In the genomic region with DNA sequence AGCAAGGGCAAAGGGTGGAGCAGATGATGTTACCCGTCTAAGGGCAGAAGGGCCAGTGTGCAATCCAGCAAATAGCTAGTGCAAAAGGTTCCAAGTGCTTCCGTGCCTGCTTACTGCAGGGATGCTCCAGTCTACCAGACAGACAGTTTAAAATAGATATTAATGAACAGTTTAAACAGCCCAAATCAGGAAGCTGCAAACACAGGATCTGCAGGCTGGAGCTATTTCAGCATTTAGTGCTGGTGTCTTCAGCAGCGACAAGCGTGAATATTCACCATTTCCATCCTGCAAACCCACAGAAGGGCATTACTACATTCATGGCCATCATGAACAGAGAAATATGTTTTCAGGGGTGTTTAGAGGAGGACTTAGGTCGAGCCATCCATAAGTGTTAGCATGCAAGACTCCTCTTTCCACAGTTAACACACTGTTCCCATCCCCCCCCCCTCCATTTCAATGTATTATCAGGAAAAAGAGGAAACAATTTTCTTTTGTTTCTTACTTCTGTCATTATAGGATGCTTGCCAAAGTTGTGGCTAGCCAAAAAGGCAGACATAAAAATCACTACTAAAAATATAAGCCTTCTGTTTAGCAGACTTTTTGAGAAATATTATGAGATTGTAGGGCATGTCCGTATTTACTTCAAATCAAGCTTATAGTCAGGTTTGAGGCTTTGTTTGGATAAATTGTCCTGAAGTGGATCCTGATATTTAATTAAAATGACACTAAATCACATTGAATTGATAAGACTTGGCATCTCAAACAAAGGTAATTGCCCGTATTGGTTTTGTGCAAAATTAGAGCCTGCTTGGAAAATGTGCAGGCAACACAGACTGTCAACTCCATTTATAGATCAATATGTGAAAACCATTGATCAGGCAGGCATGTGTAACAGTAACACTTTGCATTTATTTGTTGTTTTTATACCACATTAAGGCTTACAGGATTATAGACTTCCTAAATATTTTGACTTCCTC, we compare ENCODE assay signal across 19 mouse cellular contexts. TPM values are rescaled to one million over a fixed set of nuclear protein-coding genes. Genes with fewer than 3 reads are reported as not detected.
A peak's percentile ranks its signal among the peaks of the same experiment; 100 is the strongest.
DNase-seq lines count a peak whose midpoint lies in the region; ATAC-seq and TF ChIP-seq lines count a peak whose summit lies in the region.
"Had no signal": no experiment of that assay in that cellular context is flagged by ENCODE, and none has a peak within 500 bp of the region (broad histone marks: within the 10 kb centered on the region; RNA-seq: fewer than 3 reads in every experiment).

No protein-coding gene starts in this region.

- no peak overlapping the region for H3K27ac ChIP-seq in forebrain, embryonic 14.5 days (ENCODE audit: low read depth, low read length)
- H3K27ac ChIP-seq in forebrain, embryonic 12.5 days: no peak overlapping the region
- H3K27ac ChIP-seq in layer of hippocampus, adult 2 months: peak overlapping the region; percentile 29
- H3K27ac ChIP-seq in olfactory bulb, adult 2 months (ENCODE audit: insufficient read depth, low read depth, low read length): peak overlapping the region; percentile 98
- H3K27ac ChIP-seq: embryonic facial prominence, embryonic 15.5 days; heart, embryonic 15.5 days; hindbrain, embryonic 10.5 days; limb, embryonic 15.5 days; stomach, postnatal 0 days had no signal

- H3K4me3 ChIP-seq in forebrain, embryonic 14.5 days (ENCODE audit: low read depth, low read length): no peak overlapping the region
- no peak overlapping the region for H3K4me3 ChIP-seq in forebrain, embryonic 12.5 days (replicated peaks)
- no peak overlapping the region for H3K4me3 ChIP-seq in layer of hippocampus, adult 2 months
- H3K4me3 ChIP-seq in olfactory bulb, adult 2 months (ENCODE audit: insufficient read depth, low read depth, low read length): no peak overlapping the region
- H3K4me3 ChIP-seq: embryonic facial prominence, embryonic 15.5 days; heart, embryonic 15.5 days; hindbrain, embryonic 10.5 days; limb, embryonic 15.5 days had no signal

- 0 out of 2 replicates have a peak, but pooled peaks cover 2% of the 10 kb centered on the region for H3K4me1 ChIP-seq in forebrain, embryonic 14.5 days (ENCODE audit: control insufficient read depth, insufficient read depth, low read length)
- H3K4me1 ChIP-seq in forebrain, embryonic 12.5 days: peaks cover 5% of the 10 kb centered on the region; the same call in 1 of the 2 replicates
- H3K4me1 ChIP-seq in olfactory bulb, adult 2 months (ENCODE audit: control insufficient read depth, insufficient read depth, low read length): peaks cover 5% of the 10 kb centered on the region
- H3K4me1 ChIP-seq: embryonic facial prominence, embryonic 15.5 days; heart, embryonic 15.5 days; limb, embryonic 15.5 days had no signal

- no peaks in the 10 kb centered on the region for H3K9me3 ChIP-seq in forebrain, embryonic 14.5 days (replicated peaks; ENCODE audit: control insufficient read depth, low read length)
- no peaks in the 10 kb centered on the region for H3K9me3 ChIP-seq in forebrain, embryonic 12.5 days
- H3K9me3 ChIP-seq: embryonic facial prominence, embryonic 15.5 days; heart, embryonic 15.5 days; hindbrain, embryonic 10.5 days; limb, embryonic 15.5 days had no signal

- H3K36me3 ChIP-seq in forebrain, embryonic 14.5 days (ENCODE audit: control insufficient read depth, insufficient read depth, low read length): no peaks in the 10 kb centered on the region
- no peaks in the 10 kb centered on the region for H3K36me3 ChIP-seq in forebrain, embryonic 12.5 days (replicated peaks)
- H3K36me3 ChIP-seq: embryonic facial prominence, embryonic 15.5 days; heart, embryonic 15.5 days; hindbrain, embryonic 10.5 days; limb, embryonic 15.5 days had no signal

- H3K9ac ChIP-seq in forebrain, embryonic 14.5 days (ENCODE audit: low read length): no peak overlapping the region
- H3K9ac ChIP-seq in forebrain, embryonic 12.5 days: no peak overlapping the region
- H3K9ac ChIP-seq: embryonic facial prominence, embryonic 15.5 days; heart, embryonic 15.5 days; limb, embryonic 15.5 days; liver, postnatal 0 days had no signal

- TF ChIP-seq CTCF in layer of hippocampus, adult 2 months (conservative IDR thresholded peaks at IDR 0.05): no peak
- no peak for TF ChIP-seq CTCF in brain, embryonic 14.5 days (IDR thresholded peaks at IDR 0.05; ENCODE audit: borderline replicate concordance, extremely low read depth, insufficient read depth, insufficient read length)
- no peak for TF ChIP-seq CTCF in olfactory bulb, adult 2 months (IDR thresholded peaks at IDR 0.05; ENCODE audit: insufficient read depth, low read depth, low read length)

- peaks cover 20% of the 10 kb centered on the region for H3K27me3 ChIP-seq in forebrain, embryonic 14.5 days (replicated peaks; ENCODE audit: control insufficient read depth, insufficient read depth, low read length)
- H3K27me3 ChIP-seq in forebrain, embryonic 12.5 days: peaks cover 59% of the 10 kb centered on the region
- H3K27me3 ChIP-seq: embryonic facial prominence, embryonic 15.5 days; heart, embryonic 15.5 days had no signal

- DNase-seq in forebrain, embryonic 14.5 days (ENCODE audit: low spot score): peak; percentile 13
- DNase-seq in layer of hippocampus, adult 2 months (ENCODE audit: low spot score in 2 of 2): no peak
- DNase-seq in layer of hippocampus, postnatal 25 days (ENCODE audit: extremely low spot score in 1 of 2, low spot score in 1 of 2): no peak
- DNase-seq in brain, embryonic 14.5 days (ENCODE audit: low read depth): peak; percentile 31
- DNase-seq in urinary bladder, postnatal 36 days (ENCODE audit: low spot score in 2 of 2): no peak
- DNase-seq: adrenal gland, adult 8-10 months; cerebellum, adult 8-10 months; embryo, embryonic 11 days; kidney, adult 18-20 months; kidney, postnatal 10 days; liver, postnatal 0 days had no signal

- no peak for TF ChIP-seq POLR2A in brain, embryonic 14.5 days (IDR thresholded peaks at IDR 0.05; ENCODE audit: borderline replicate concordance, extremely low read depth, insufficient read depth, insufficient read length, poor library complexity, severe bottlenecking)
- TF ChIP-seq POLR2A in olfactory bulb, adult 2 months (IDR thresholded peaks at IDR 0.05; ENCODE audit: insufficient read depth, low read depth, low read length): no peak

- 72% methylated on average over 7 of the region's 7 CpGs for WGBS in forebrain, embryonic 14.5 days
- 77% methylated on average over 7 of the region's 7 CpGs for WGBS in forebrain, embryonic 12.5 days
- WGBS in olfactory bulb, adult 2 months: 27% methylated on average over 7 of the region's 7 CpGs

- no peak overlapping the region for H3K4me2 ChIP-seq in forebrain, embryonic 14.5 days (ENCODE audit: low read length)
- H3K4me2 ChIP-seq in forebrain, embryonic 12.5 days: no peak overlapping the region
- H3K4me2 ChIP-seq: embryonic facial prominence, embryonic 15.5 days; heart, embryonic 15.5 days; limb, embryonic 15.5 days had no signal

- ATAC-seq in forebrain, embryonic 14.5 days: no peak
- no peak for ATAC-seq in forebrain, embryonic 12.5 days (ENCODE audit: low FRiP score)
- no peak for ATAC-seq in cerebellum, adult (ENCODE audit: insufficient number of reproducible peaks, low FRiP score, low TSS enrichment)
- ATAC-seq: liver, postnatal 0 days had no signal

RNA-seq across cellular contexts. Expression of a gene that starts 35.4 kb away (rescaled TPM):
- polyA plus RNA-seq in forebrain, embryonic 14.5 days (2014; fragmentation: Nextera tagmentation; extraction: Ambion mirVana): 1.0 and 1.1 TPM in 2 replicates
- 0.23 and 0.38 TPM in 2 replicates for polyA plus RNA-seq in forebrain, embryonic 12.5 days (2016; fragmentation: Nextera tagmentation; extraction: Ambion mirVana)
- 1 to 10 TPM; 9.4 to 9.5 TPM for total RNA-seq in layer of hippocampus, adult 2 months (2021)
- 1 to 10 TPM; 9.4 to 9.8 TPM for total RNA-seq in layer of hippocampus, postnatal 25 days (2021)
- 0.57 and 0.71 TPM in 2 replicates for polyA plus RNA-seq in brain, embryonic 14.5 days (2012; rRNA removed)
- polyA plus RNA-seq in olfactory bulb, adult 2 months (2012; ENCODE audit: insufficient read depth, insufficient read length, low replicate concordance, missing spikeins): not detected in 2 replicates

Comparison
In these comparisons a context has a peak if more than half of its experiments do, and no peak if none do; other contexts are left out.
1. DNase-seq: peak in forebrain, embryonic 14.5 days (single experiment) and brain, embryonic 14.5 days (single experiment); none in layer of hippocampus, adult 2 months (0 of 2), layer of hippocampus, postnatal 25 days (0 of 2) and urinary bladder, postnatal 36 days (0 of 2).
2. H3K27ac ChIP-seq: peak in layer of hippocampus, adult 2 months (single experiment) and olfactory bulb, adult 2 months (single experiment); none in forebrain, embryonic 14.5 days (single experiment) and forebrain, embryonic 12.5 days (single experiment).
3. RNA of a gene that starts 35.4 kb away (polyA plus RNA-seq): not detected in olfactory bulb, adult 2 months; 1.0 to 1.1 TPM in forebrain, embryonic 14.5 days, 0.57 to 0.71 TPM in brain, embryonic 14.5 days and 0.23 to 0.38 TPM in forebrain, embryonic 12.5 days; every median in the first group is over 10 times any median in the second.